In the genomic region with DNA sequence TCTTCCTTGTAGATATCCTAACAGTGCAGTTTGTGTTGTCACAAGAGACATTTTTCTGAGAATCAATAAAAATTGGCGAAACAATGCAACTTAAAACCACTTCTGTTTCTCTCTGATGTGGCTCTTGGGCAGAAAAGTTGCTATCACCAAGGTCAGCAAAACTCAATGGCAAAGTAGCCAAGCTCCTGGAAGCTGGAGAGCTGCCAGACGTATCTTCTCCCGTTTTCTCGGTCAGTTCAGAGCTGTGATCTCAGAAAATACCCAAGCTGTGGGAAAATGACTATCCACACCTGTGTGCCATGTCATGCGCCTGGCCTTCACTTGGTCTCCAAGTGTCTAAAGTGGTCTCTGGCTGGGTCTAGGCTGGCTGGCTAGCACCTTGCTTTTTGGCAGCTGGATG, we compare ENCODE assay signal across 13 mouse cellular contexts.
"Had no signal": no experiment of that assay in that cellular context is flagged by ENCODE, and none has a peak within 500 bp of the region (broad histone marks: within the 10 kb centered on the region; RNA-seq: fewer than 3 reads in every experiment).

No protein-coding gene starts in this region.

- H3K4me2 ChIP-seq: limb, embryonic 15.5 days; liver, embryonic 12.5 days; lung, embryonic 14.5 days; neural tube, embryonic 12.5 days; stomach, embryonic 15.5 days had no signal

- H3K4me3 ChIP-seq: limb, embryonic 15.5 days; liver, embryonic 12.5 days; midbrain, embryonic 10.5 days; neural tube, embryonic 12.5 days; stomach, embryonic 15.5 days had no signal

- H3K27ac ChIP-seq: limb, embryonic 15.5 days; liver, embryonic 12.5 days; midbrain, embryonic 10.5 days; neural tube, embryonic 12.5 days; stomach, embryonic 15.5 days had no signal

- H3K27me3 ChIP-seq: limb, embryonic 15.5 days; liver, embryonic 12.5 days; neural tube, embryonic 12.5 days; stomach, embryonic 15.5 days had no signal

- ATAC-seq: liver, embryonic 12.5 days had no signal

- DNase-seq: kidney, adult 18-20 months; layer of hippocampus, postnatal 36 days; lung, embryonic 14.5 days; lung, postnatal 10 days; lung, postnatal 4 days; midbrain, embryonic 14.5 days; right cerebral cortex, postnatal 14 days; thymus, postnatal 4 days had no signal

- H3K9me3 ChIP-seq: limb, embryonic 15.5 days; liver, embryonic 12.5 days; midbrain, embryonic 10.5 days; neural tube, embryonic 12.5 days; stomach, embryonic 15.5 days had no signal

- H3K9ac ChIP-seq: limb, embryonic 15.5 days; liver, embryonic 12.5 days; lung, embryonic 14.5 days; neural tube, embryonic 12.5 days; stomach, embryonic 15.5 days had no signal
